In genomic region chr2:53382348-53382747, GRCm38 (mm10) we compare ENCODE assay signal across 11 mouse cellular contexts.
A peak's percentile ranks its signal among the peaks of the same experiment; 100 is the strongest.
DNase-seq lines count a peak whose midpoint lies in the region; ATAC-seq lines count a peak whose summit lies in the region.
"Had no signal": no experiment of that assay in that cellular context is flagged by ENCODE, and none has a peak within 500 bp of the region (broad histone marks: within the 10 kb centered on the region; RNA-seq: fewer than 3 reads in every experiment).

No protein-coding gene starts in this region.

- H3K27me3 ChIP-seq in hindbrain, embryonic 12.5 days: no peaks in the 10 kb centered on the region
- H3K27me3 ChIP-seq: heart, embryonic 15.5 days; megakaryocyte, embryonic 14.5 days had no signal

- H3K4me1 ChIP-seq in hindbrain, embryonic 12.5 days: 0 out of 2 replicates have a peak, but pooled peaks cover 4% of the 10 kb centered on the region
- H3K4me1 ChIP-seq: heart, embryonic 15.5 days; megakaryocyte, embryonic 14.5 days had no signal

- H3K27ac ChIP-seq in hindbrain, embryonic 12.5 days: no peak overlapping the region
- H3K27ac ChIP-seq: heart, embryonic 15.5 days had no signal

- H3K4me3 ChIP-seq in hindbrain, embryonic 12.5 days: no peak overlapping the region
- H3K4me3 ChIP-seq: erythroblast, embryonic 14.5 days; heart, embryonic 15.5 days; megakaryocyte, embryonic 14.5 days had no signal

- no peaks in the 10 kb centered on the region for H3K36me3 ChIP-seq in hindbrain, embryonic 12.5 days
- H3K36me3 ChIP-seq: heart, embryonic 15.5 days had no signal

- H3K9ac ChIP-seq in hindbrain, embryonic 12.5 days: no peak overlapping the region
- H3K9ac ChIP-seq: heart, embryonic 15.5 days had no signal

- peak; percentile 2 to 29 for DNase-seq in left cerebral cortex, adult 9 months (ENCODE audit: low spot score in 2 of 2)
- DNase-seq in left cerebral cortex, postnatal 36 days (ENCODE audit: low spot score in 2 of 2): no peak
- DNase-seq in embryo, embryonic 11 days: peak; percentile 36
- DNase-seq in lung, postnatal 36 days: peak; percentile 39
- DNase-seq in urinary bladder, postnatal 10 days (ENCODE audit: low spot score): no peak
- no peak for DNase-seq in spleen, adult 18-20 months
- DNase-seq: thymus, adult 18-20 months had no signal

- ATAC-seq in hindbrain, embryonic 12.5 days (ENCODE audit: low FRiP score): peak; percentile 64

- intact Hi-C loops in left cerebral cortex, postnatal 36 days (cut with DNase I): no loop called here

- 2% methylated on average over 1 of the region's 1 CpGs for WGBS in hindbrain, embryonic 12.5 days

- no peak overlapping the region for H3K4me2 ChIP-seq in hindbrain, embryonic 12.5 days (replicated peaks)
- H3K4me2 ChIP-seq: heart, embryonic 15.5 days had no signal

- H3K9me3 ChIP-seq in hindbrain, embryonic 12.5 days (replicated peaks): no peaks in the 10 kb centered on the region
- H3K9me3 ChIP-seq: heart, embryonic 15.5 days; megakaryocyte, embryonic 14.5 days had no signal

Comparison
In these comparisons a context has a peak if more than half of its experiments do, and no peak if none do; other contexts are left out.
1. DNase-seq: peak in left cerebral cortex, adult 9 months (2 of 2), embryo, embryonic 11 days (single experiment) and lung, postnatal 36 days (single experiment); none in left cerebral cortex, postnatal 36 days (0 of 2), urinary bladder, postnatal 10 days (single experiment) and spleen, adult 18-20 months (0 of 2).